Mouse (Mus musculus): Measurements from ENCODE around the gene Tle6.

The Tle6 gene

GRCm38 (mm10) chr10:81562411-81562810, 38.5 kb downstream of the Tle6 start:
- no peak for DNase-seq (ENCODE audit: low spot score)

GRCm38 (mm10) chr10:81560719-81561459, 40.0 kb downstream of the Tle6 start:
- DNase-seq (ENCODE audit: low spot score) = no peak

DNA sequence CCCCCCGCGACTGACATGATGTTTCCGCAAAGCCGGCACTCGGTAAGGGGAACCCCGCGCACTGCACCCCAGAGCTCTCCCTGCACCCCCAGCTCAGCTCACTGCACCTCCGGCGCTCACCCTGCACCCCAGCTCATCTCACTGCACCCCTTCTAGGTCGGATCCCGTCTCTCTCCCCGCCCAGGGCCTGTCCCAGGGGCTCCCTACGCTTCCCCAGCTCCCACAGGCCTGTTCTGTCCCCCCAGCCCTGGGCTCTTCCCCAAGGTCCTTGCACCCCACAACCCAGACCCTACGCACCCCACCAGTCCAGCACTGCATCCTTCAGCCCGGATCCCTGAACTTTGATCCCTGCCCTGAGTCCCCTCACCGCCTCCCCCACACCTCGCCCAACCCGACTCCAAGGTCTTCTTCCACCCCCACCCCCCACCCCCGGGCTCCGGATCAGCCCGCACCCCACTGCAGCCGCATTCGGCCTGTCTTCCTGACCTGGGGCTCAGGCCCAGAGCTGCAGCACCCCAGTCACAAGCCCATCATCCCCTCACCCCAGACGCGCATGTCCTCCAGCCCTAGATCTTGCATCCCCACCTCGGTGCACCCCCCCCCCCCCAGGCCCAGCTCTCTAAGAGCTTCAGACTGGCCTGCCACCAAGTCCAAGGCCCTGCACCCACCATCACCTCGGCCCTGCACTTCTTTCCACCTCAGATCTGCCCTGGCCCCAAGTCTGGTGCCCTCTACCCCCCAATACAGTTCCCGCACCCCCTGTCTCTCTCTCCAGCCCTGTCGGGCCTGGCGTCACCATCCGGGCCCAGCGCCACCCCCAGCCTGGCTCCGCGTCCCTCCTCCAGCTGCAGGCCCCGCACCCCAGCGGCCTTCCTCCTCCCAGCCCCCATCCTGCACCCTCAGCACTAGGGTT, 41.0 kb downstream of the Tle6 start:
- no peak for DNase-seq (ENCODE audit: low spot score)

DNA sequence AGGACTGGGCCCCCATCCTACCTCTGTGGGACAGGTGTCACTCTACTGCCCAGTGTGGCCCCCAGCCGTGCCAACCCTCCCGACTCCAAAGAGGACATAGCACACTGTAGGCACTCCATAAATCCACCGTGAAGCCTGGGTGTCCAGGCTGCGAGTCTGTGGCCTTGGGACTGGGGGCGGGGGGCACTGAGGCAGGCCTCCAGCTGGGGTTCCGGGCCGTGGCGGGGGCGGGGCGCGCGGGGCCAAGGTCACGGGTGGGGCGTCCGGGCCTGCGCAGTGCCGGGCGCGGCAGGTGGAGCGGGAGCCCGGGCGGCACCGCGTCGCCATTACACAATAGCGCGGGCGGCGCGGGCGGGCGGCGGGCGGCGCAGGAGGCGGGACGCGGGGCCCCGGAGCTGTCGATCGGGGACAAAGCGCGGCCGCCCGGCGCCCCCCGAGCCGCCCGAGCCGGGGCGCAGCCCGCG, 41.7 kb downstream of the Tle6 start, which contains the start of gene Aes:
Gene Aes, plus strand, starts transcription at position 326 of the 464 bp plus-strand sequence.
- no peak for DNase-seq (ENCODE audit: low spot score)

GRCm38 (mm10) chr10:81557491-81557890, 43.4 kb downstream of the Tle6 start:
- no peak for DNase-seq (ENCODE audit: low spot score)

DNA sequence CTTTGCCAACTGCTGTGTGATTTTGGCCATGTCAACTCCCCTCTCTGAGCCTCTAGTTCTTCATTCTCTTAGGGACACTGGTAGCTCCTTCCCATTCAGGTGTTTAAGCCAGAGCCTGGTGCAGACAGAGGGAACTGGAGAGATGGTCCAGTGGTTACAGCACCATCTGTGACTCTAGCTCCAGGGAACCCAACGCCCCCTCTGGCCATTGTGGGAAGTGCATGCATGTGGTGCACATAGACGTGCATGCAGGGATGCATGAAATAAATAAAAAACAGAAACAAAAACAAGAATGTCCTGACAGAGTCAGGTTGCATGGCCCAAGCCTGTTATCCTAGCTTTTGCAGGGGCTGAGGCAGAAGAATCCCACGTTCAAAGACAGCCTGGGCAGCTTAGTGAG, 44.6 kb downstream of the Tle6 start:
- no peak for DNase-seq (ENCODE audit: low spot score)

- no peak for DNase-seq (ENCODE audit: low spot score)
These were observed 46.8 kb downstream of the Tle6 start for GRCm38 (mm10) chr10:81553807-81554755.

DNA sequence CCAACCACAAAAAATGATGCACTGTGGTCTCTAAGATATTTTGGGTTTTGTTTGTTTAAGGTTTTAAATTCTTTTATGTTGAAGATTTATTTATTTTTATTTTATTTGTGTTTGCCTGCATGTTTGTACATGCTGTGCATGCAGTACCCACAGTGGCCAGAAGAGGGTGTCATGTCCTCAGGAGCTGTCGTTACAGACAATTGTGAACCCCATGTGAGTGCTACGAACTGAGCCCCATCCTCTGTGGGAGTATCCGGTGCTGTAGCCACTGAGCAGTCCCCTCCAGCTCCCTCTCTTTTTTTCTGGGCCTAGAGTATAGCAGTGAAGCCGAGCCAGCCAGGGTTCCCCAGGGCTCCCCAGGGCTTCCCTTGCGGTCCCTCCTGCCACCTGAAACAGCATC, 47.6 kb downstream of the Tle6 start:
- no peak for DNase-seq (ENCODE audit: low spot score)

DNA sequence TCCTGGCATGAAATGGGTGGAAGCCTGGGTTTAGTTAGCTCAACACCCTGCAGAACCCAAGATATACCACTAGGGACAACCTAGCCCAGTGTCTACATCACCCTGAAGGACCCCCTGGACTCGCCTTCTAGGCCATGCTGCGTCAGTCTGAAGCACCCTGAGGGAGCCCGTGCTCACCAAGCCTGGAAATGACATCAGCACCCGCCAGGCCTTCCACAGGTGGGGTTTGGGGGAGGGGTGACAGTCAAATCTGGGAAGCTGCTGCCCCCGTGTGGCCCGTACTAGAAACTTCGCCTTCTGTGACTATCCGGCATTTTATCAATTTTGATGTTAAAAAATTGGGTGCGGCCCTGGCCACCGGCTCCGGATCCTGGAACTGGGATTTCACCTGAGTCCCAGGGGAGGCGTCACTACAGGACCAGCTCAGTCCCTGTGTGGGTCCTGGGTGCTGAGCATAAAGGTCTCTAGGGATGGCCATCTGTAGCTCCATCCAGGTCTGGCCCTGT, 49.2 kb downstream of the Tle6 start:
- DNase-seq (ENCODE audit: low spot score) = peak; percentile 66

DNA sequence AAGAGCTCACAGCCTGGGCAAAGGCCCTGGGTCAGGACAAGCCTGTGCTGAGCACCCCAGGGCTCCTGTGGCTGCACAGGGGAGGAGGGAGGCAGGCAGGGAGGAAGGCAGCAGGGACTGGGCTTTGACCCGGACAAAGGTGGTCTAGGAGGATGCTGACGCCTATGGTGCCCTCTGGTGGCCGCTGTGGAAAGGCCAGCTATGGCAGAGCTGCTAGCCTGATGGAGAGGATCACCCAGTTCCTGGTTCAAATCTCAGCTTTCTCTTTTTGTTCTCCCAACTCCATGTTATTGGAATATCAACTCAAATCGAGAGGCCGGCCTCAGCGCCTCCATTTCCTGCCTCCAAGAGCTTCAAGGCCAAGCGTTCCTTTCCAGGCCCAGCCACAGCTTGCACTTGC, 50.6 kb downstream of the Tle6 start:
- DNase-seq (ENCODE audit: low spot score) = no peak

- no peak for DNase-seq (ENCODE audit: low spot score)
These were observed 51.9 kb downstream of the Tle6 start for GRCm38 (mm10) chr10:81548944-81549343.

GRCm38 (mm10) chr10:81546788-81547571, 53.9 kb downstream of the Tle6 start:
- DNase-seq (ENCODE audit: low spot score) = no peak

DNA sequence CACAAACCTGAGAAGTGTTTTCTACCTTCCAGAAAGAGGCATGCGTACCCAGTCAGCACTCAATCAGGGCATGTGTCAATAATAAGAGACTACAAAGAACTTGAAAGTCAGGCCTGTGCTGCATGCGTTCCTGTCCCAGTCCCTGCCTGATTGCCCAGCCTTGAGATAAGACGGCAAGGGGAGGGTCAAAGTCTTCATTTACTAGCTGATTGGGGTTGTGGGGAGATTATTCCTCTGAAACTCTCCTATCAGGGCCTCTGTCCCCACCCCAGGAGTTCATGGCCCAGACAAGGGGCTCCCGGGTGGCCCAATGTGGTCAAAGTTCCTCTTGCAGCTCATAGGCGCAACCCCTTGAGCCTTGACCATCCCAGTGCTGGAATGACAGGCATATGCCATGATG, 54.5 kb downstream of the Tle6 start:
- no peak for DNase-seq (ENCODE audit: low spot score)

- DNase-seq (ENCODE audit: low spot score) = peak; percentile 100
These were observed 55.6 kb downstream of the Tle6 start, which contains the start of gene Gna11 for GRCm38 (mm10) chr10:81545161-81545747. Gene Gna11 (minus strand): TSS chr10:81545190.

- no peak for DNase-seq (ENCODE audit: low spot score)
These were observed 56.3 kb downstream of the Tle6 start for GRCm38 (mm10) chr10:81544296-81545160.

DNA sequence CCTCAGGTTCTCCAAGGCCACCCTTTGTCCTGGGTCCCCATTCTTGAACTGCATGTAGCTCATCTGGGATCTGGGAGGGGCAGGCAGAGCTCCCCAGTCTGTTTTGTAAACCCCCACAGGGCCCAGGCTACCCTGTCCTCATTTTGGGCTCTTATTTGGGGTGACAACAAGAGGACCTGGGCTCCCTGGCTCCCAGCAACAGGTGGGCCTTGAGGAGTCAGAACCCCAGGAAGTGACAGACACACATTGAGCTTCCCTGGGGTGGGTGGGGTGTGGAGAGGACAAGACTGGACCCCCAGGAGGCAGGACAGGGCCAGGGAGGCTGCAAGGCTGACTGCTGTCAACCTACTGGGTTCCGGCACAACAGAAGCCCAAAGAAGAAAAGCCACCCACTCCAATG, 57.2 kb downstream of the Tle6 start:
- no peak for DNase-seq (ENCODE audit: low spot score)

- no peak for DNase-seq (ENCODE audit: low spot score)
These were observed 58.0 kb downstream of the Tle6 start for GRCm38 (mm10) chr10:81542727-81543460.

GRCm38 (mm10) chr10:81541803-81542202, 59.1 kb downstream of the Tle6 start:
- DNase-seq (ENCODE audit: low spot score) = no peak

- no peak for DNase-seq (ENCODE audit: low spot score)
These were observed 59.5 kb downstream of the Tle6 start for GRCm38 (mm10) chr10:81541363-81541762.
